Mouse (Mus musculus): ENCODE measurements around the gene Gosr2.

- no peak for TF ChIP-seq CTCF (IDR thresholded peaks at IDR 0.05; ENCODE audit: low read depth)
- TF ChIP-seq EP300 (IDR thresholded peaks at IDR 0.05; ENCODE audit: low read depth): no peak
Observed at GRCm38 (mm10) chr11:103733069-103733468, 35.4 kb upstream of the Gosr2 start.

Data from liver, embryonic 14.5 days (tissue).